Mouse (Mus musculus) CH12.LX (cell line): Measurements from ENCODE around the gene Il17c. TPM values are rescaled to one million over a fixed set of nuclear protein-coding genes. Genes with fewer than 3 reads are reported as not detected.

Source experiments
- DNase-seq: peaks from one replicate; pipeline ENCODE4 v3.0.0-alpha.2; 2013; ENCODE audit errors: extremely low read depth
- H3K27ac ChIP-seq: 2 replicates; pipeline ENCODE4 v1.5.1; 2012; ENCODE audit warnings: low read depth, mild to moderate bottlenecking, control low read depth, moderate library complexity; ENCODE audit not compliant: insufficient read depth
- H3K27me3 ChIP-seq: replicated peaks from 2 replicates; pipeline ENCODE3; 2012; ENCODE audit warnings: inconsistent platforms
- H3K36me3 ChIP-seq, 2 experiments: replicated peaks in 1 of 2; 2 replicates each; pipeline versions ENCODE3 to v1.6.1; 2012; ENCODE audit warnings: inconsistent platforms in 1 of 2, low read length in 1 of 2, mild to moderate bottlenecking in 1 of 2, mixed read lengths in 1 of 2, moderate library complexity in 1 of 2; ENCODE audit not compliant: control insufficient read depth in 1 of 2, insufficient read depth in 1 of 2
- H3K4me1 ChIP-seq, 2 experiments: 2 replicates each; pipeline ENCODE4 v1.6.1; 2012; ENCODE audit warnings: inconsistent platforms in 1 of 2, moderate library complexity in 1 of 2; ENCODE audit not compliant: insufficient read depth in 2 of 2, control insufficient read depth in 1 of 2
- H3K4me2 ChIP-seq: 2 replicates; pipeline ENCODE4 v1.6.1; 2012; ENCODE audit warnings: low read depth, mild to moderate bottlenecking, control low read depth; ENCODE audit not compliant: poor library complexity, insufficient read depth, severe bottlenecking
- H3K4me3 ChIP-seq, 3 experiments: fragments of 150-350 bp in 1 of 3; sonication (generic) in 1 of 3; replicated peaks in 1 of 3; 2 replicates each; pipeline versions ENCODE3 to v1.5.1; 2011 to 2012; ENCODE audit warnings: low read depth in 2 of 3, low read length in 2 of 3, mild to moderate bottlenecking in 2 of 3, moderate library complexity in 2 of 3, control low read depth in 1 of 3, improper control_type of control experiment in 1 of 3, inconsistent platforms in 1 of 3, mixed read lengths in 1 of 3; ENCODE audit not compliant: poor library complexity in 1 of 3
- H3K79me2 ChIP-seq: replicated peaks from 2 replicates; pipeline ENCODE4 v1.6.1; 2012; ENCODE audit warnings: mild to moderate bottlenecking, moderate library complexity; ENCODE audit not compliant: control insufficient read depth, poor library complexity, insufficient read depth, severe bottlenecking; ENCODE audit errors: extremely low read depth
- H3K9ac ChIP-seq: 2 replicates; pipeline ENCODE4 v1.6.1; 2012; ENCODE audit warnings: low read depth, mild to moderate bottlenecking, control low read depth, moderate library complexity; ENCODE audit not compliant: insufficient read depth
- H3K9me3 ChIP-seq: replicated peaks from 2 replicates; pipeline ENCODE3; 2012; ENCODE audit warnings: low read length, inconsistent platforms, mixed read lengths
- CHD2 ChIP-seq: IDR thresholded peaks from 2 replicates; pipeline ENCODE4 v1.6.1; 2011; ENCODE audit warnings: low read length, improper control_type of control experiment
- CTCF ChIP-seq, 2 experiments: IDR thresholded peaks in 1 of 2; conservative IDR thresholded peaks in 1 of 2; 2 replicates each; pipeline ENCODE4 v1.5.1; 2011 to 2012; ENCODE audit warnings: low read depth in 2 of 2, low read length in 2 of 2, improper control_type of control experiment in 1 of 2, inconsistent platforms in 1 of 2, mild to moderate bottlenecking in 1 of 2, moderate library complexity in 1 of 2
- ELF1 ChIP-seq: IDR thresholded peaks from 2 replicates; pipeline ENCODE4 v1.6.1; 2014; ENCODE audit warnings: low read depth, mild to moderate bottlenecking, inconsistent platforms, low read length, improper control_type of control experiment
- HCFC1 ChIP-seq: IDR thresholded peaks from 2 replicates; pipeline ENCODE4 v1.6.1; 2012; ENCODE audit warnings: low read depth, mild to moderate bottlenecking, inconsistent platforms, low read length, improper control_type of control experiment
- IRF4 ChIP-seq: IDR thresholded peaks from 2 replicates; pipeline ENCODE4 v1.6.1; 2014; ENCODE audit warnings: low read depth, mild to moderate bottlenecking, inconsistent platforms, low read length, improper control_type of control experiment
- KAT2A ChIP-seq: IDR thresholded peaks from 2 replicates; pipeline ENCODE4 v1.6.1; 2012; ENCODE audit warnings: low read length, improper control_type of control experiment, inconsistent platforms; ENCODE audit not compliant: insufficient replicate concordance
- MAFK ChIP-seq: IDR thresholded peaks from 2 replicates; pipeline ENCODE4 v1.6.1; 2011; ENCODE audit warnings: low read length, improper control_type of control experiment; ENCODE audit not compliant: insufficient replicate concordance
- MAZ ChIP-seq: IDR thresholded peaks from 2 replicates; pipeline ENCODE4 v1.6.1; 2012; ENCODE audit warnings: low read depth, mild to moderate bottlenecking, inconsistent platforms, low read length, improper control_type of control experiment, moderate library complexity
- MEF2A ChIP-seq: IDR thresholded peaks from 2 replicates; pipeline ENCODE4 v1.6.1; 2014; ENCODE audit warnings: low read depth, mild to moderate bottlenecking, inconsistent platforms, low read length, improper control_type of control experiment, borderline replicate concordance
- MXI1 ChIP-seq: IDR thresholded peaks from 2 replicates; pipeline ENCODE4 v1.6.1; 2011; ENCODE audit warnings: mild to moderate bottlenecking, low read depth, low read length, improper control_type of control experiment
- NELFE ChIP-seq: IDR thresholded peaks from 2 replicates; pipeline ENCODE4 v1.6.1; 2011; ENCODE audit warnings: low read depth, low read length, improper control_type of control experiment
- NRF1 ChIP-seq: IDR thresholded peaks from 2 replicates; pipeline ENCODE4 v1.6.1; 2014; ENCODE audit warnings: low read depth, mild to moderate bottlenecking, inconsistent platforms, low read length, improper control_type of control experiment, moderate library complexity
- POLR2A ChIP-seq: IDR thresholded peaks from 2 replicates; pipeline ENCODE4 v1.6.1; 2011; ENCODE audit warnings: low read depth, mild to moderate bottlenecking, improper control_type of control experiment, low read length
- RAD21 ChIP-seq: IDR thresholded peaks from 2 replicates; pipeline ENCODE4 v1.6.1; 2011; ENCODE audit warnings: low read depth, mild to moderate bottlenecking, low read length, improper control_type of control experiment, moderate library complexity
- RCOR1 ChIP-seq: conservative IDR thresholded peaks from 2 replicates; pipeline ENCODE4 v1.6.1; 2012; ENCODE audit warnings: low read depth, mild to moderate bottlenecking, inconsistent platforms, low read length, improper control_type of control experiment
- SIN3A ChIP-seq: IDR thresholded peaks from 2 replicates; pipeline ENCODE4 v1.6.1; 2012; ENCODE audit warnings: low read length, improper control_type of control experiment, inconsistent platforms
- SMC3 ChIP-seq: IDR thresholded peaks from 2 replicates; pipeline ENCODE4 v1.6.1; 2011; ENCODE audit warnings: low read depth, low read length, improper control_type of control experiment
- USF2 ChIP-seq: conservative IDR thresholded peaks from 2 replicates; pipeline ENCODE4 v1.6.1; 2011; ENCODE audit warnings: low read depth, low read length, improper control_type of control experiment
- ZC3H11A ChIP-seq: IDR thresholded peaks from 2 replicates; pipeline ENCODE4 v1.6.1; 2012; ENCODE audit warnings: low read depth, mild to moderate bottlenecking, inconsistent platforms, low read length, improper control_type of control experiment
- ZKSCAN1 ChIP-seq: IDR thresholded peaks from 2 replicates; pipeline ENCODE4 v1.6.1; 2012; ENCODE audit warnings: low read depth, inconsistent platforms, low read length, improper control_type of control experiment, borderline replicate concordance
- dilution Hi-C: fragments of 300-500 bp; cut with MboI; formaldehyde crosslinking; loops from 2 replicates; pipeline ENCODE4 v1.14.3; 2020; ENCODE audit warnings: low sequenced_read_pairs; ENCODE audit not compliant: extremely low pct_unique_long_range_greater_than_20kb, extremely low pct_ligation_motif_present
- in situ Hi-C: fragments of 300-500 bp; cut with MboI; formaldehyde crosslinking; loops from 3 replicates; pipeline ENCODE4 v1.14.3; 2019; ENCODE audit warnings: low sequenced_read_pairs, low pct_ligation_motif_present, low pct_unique_long_range_greater_than_20kb, mixed read lengths
- polyA plus RNA-seq: library from polyadenylated mRNA; unstranded; fragments of >175 nt; gene quantifications from 2 replicates; pipeline ENCODE4 v1.2.1, GENCODE M21; 2012; ENCODE audit warnings: low read depth; ENCODE audit not compliant: insufficient read length
- total RNA-seq, 2 experiments: library from RNA; depleted of rRNA; stranded (reverse); fragments of 300-350 nt in 1 of 2; fragments of >200 nt in 1 of 2; gene quantifications; 2 replicates each; pipeline ENCODE4 v1.2.3; 2012 to 2014

Il17c gene
- total and polyA plus RNA-seq, 3 experiments: 0.33 TPM; not detected in 2

- Histone ChIP-seq H3K4me1 (peaks cover 24 to 52% of the 10 kb centered on the region in 2 experiments), H3K27me3 (no peaks in the 10 kb centered on the region), H3K27ac (peak overlapping the region; percentile 98), H3K36me3 (peaks cover 30 to 63% of the 10 kb centered on the region in 2 experiments), H3K9me3 (peaks cover 7% of the 10 kb centered on the region), H3K9ac (peak overlapping the region; percentile 76), H3K79me2 (peaks cover 32% of the 10 kb centered on the region), H3K4me2 (peak overlapping the region; percentile 59), H3K4me3 (peak overlapping the region; percentile 32 to 85 (median 83))
- DNase-seq: no peak
- in situ Hi-C loops (loop anchor here (25.0 kb wide), 1 partner anchor 846 kb away; the partner anchor contains the start of genes Fbxo31 and Map1lc3b), dilution Hi-C loops (no loop called here)
- TF ChIP-seq IRF4 (peak; percentile 77), CTCF (conservative IDR thresholded peaks at IDR 0.05 in 1 of 2, IDR thresholded peaks at IDR 0.05 in 1 of 2; ENCODE audit: low read depth in 2 of 2, low read length in 2 of 2) (peak in 1 of 2 experiments; percentile 82; a peak in 3 of 4 replicates), NRF1 (peak; percentile 44; the same call in 1 of the 2 replicates), MXI1 (no peak; the same call in 1 of the 2 replicates), NELFE (no peak; the same call in 1 of the 2 replicates), ZC3H11A (peak; percentile 13; the same call in 1 of the 2 replicates), HCFC1 (peak; percentile 45; the same call in 1 of the 2 replicates), MAFK (peak; percentile 5; the same call in 1 of the 2 replicates), ELF1 (peak; percentile 85), RCOR1 (peak; percentile 8; the same call in 1 of the 2 replicates), CHD2 (peak; percentile 16; the same call in 1 of the 2 replicates), SMC3 (peak; percentile 67), MAZ (peak; percentile 94), ZKSCAN1 (no peak), RAD21 (peak; percentile 85), USF2 (no peak), SIN3A (peak; percentile 91)
Observed at GRCm38 (mm10) chr8:122433269-122433905, 11.6 kb downstream of the Il17c start.

GRCm38 (mm10) chr8:122435375-122435774, 13.6 kb downstream of the Il17c start:
- no peak for DNase-seq
- in situ Hi-C loops: loop anchor here (25.0 kb wide), 1 partner anchor 848 kb away; the partner anchor contains the start of genes Fbxo31 and Map1lc3b
- Histone ChIP-seq H3K79me2 (peaks cover 18% of the 10 kb centered on the region), H3K9ac (no peak overlapping the region), H3K27me3 (no peaks in the 10 kb centered on the region), H3K27ac (no peak overlapping the region), H3K4me1 (peaks cover 19 to 54% of the 10 kb centered on the region in 2 experiments), H3K4me2 (no peak overlapping the region), H3K4me3 (no peak overlapping the region), H3K36me3 (peaks cover 41 to 72% of the 10 kb centered on the region in 2 experiments), H3K9me3 (peaks cover 11% of the 10 kb centered on the region)
- dilution Hi-C loops: no loop called here
- TF ChIP-seq ZC3H11A (no peak), POLR2A (no peak), USF2 (no peak), ELF1 (no peak), MEF2A (no peak), CTCF (conservative IDR thresholded peaks at IDR 0.05 in 1 of 2, IDR thresholded peaks at IDR 0.05 in 1 of 2; ENCODE audit: low read depth in 2 of 2, low read length in 2 of 2) (peak; percentile 24 to 39; a peak in 3 of 4 replicates), KAT2A (no peak), CHD2 (no peak)
